Mouse (Mus musculus) bone marrow macrophage, adult 2 months (primary cell): Measurements from ENCODE around the gene AC129217.1.

Experiments
- CTCF ChIP-seq: IDR thresholded peaks from 2 replicates; pipeline ENCODE4 v1.5.1; 2012; ENCODE audit warnings: low read depth, mild to moderate bottlenecking, low read length, moderate library complexity
- POLR2A ChIP-seq: IDR thresholded peaks from 2 replicates; pipeline ENCODE4 v1.6.1; 2012; ENCODE audit warnings: mild to moderate bottlenecking, low read depth, low read length, borderline replicate concordance

- TF ChIP-seq POLR2A = no peak
- TF ChIP-seq CTCF = no peak
Observed at GRCm38 (mm10) chr19:8830664-8831063, 1.1 kb downstream of the AC129217.1 start.
